Mouse (Mus musculus) adrenal gland, postnatal 36 days (tissue): ENCODE measurements at regions not wholly inside any gene's neighbourhood (a gene's known extent, or its start where the extent isn't known, plus 50 kb on each side); places are given as distances from the start of the nearest gene placed in this dataset.
A peak's percentile ranks its signal among the peaks of the same experiment; 100 is the strongest.

Experiments
- DNase-seq, 2 experiments: peaks; one replicate each; pipeline ENCODE4 v3.0.0; 2021; ENCODE audit warnings: mixed read lengths in 1 of 2

GRCm38 (mm10) chr12:9934158-9934557 lies 364.2 kb downstream of the Osr1 start:
- no peak for DNase-seq

GRCm38 (mm10) chr12:9941357-9941756 lies 371.4 kb downstream of the Osr1 start:
- no peak for DNase-seq

GRCm38 (mm10) chr12:9941823-9942222 lies 371.9 kb downstream of the Osr1 start:
- DNase-seq: no peak

GRCm38 (mm10) chr12:9948784-9949183 lies 378.9 kb downstream of the Osr1 start:
- no peak for DNase-seq

- DNase-seq: no peak
Observed at GRCm38 (mm10) chr12:9952372-9952771, 382.5 kb downstream of the Osr1 start.

- no peak for DNase-seq
Observed at GRCm38 (mm10) chr12:9954178-9954888, 384.4 kb downstream of the Osr1 start.

GRCm38 (mm10) chr12:9969390-9969789 lies 399.5 kb downstream of the Osr1 start:
- no peak for DNase-seq

GRCm38 (mm10) chr12:9970771-9971170 lies 399.0 kb upstream of the Nt5c1b start:
- no peak for DNase-seq

- no peak for DNase-seq
Observed at GRCm38 (mm10) chr12:9978494-9979112, 391.2 kb upstream of the Nt5c1b start.

- no peak for DNase-seq
Observed at GRCm38 (mm10) chr12:9979113-9979507, 390.7 kb upstream of the Nt5c1b start.

GRCm38 (mm10) chr12:9991305-9991704 lies 378.5 kb upstream of the Nt5c1b start:
- no peak for DNase-seq

GRCm38 (mm10) chr12:9995670-9996069 lies 374.1 kb upstream of the Nt5c1b start:
- DNase-seq: no peak

GRCm38 (mm10) chr12:9996455-9997189 lies 373.2 kb upstream of the Nt5c1b start:
- no peak for DNase-seq

GRCm38 (mm10) chr12:9997190-9997561 lies 372.6 kb upstream of the Nt5c1b start:
- no peak for DNase-seq

- no peak for DNase-seq
Observed at GRCm38 (mm10) chr12:9997571-9997970, 372.2 kb upstream of the Nt5c1b start.

GRCm38 (mm10) chr12:9999933-10000332 lies 369.8 kb upstream of the Nt5c1b start:
- DNase-seq: no peak

- DNase-seq: no peak
Observed at GRCm38 (mm10) chr12:10008473-10008872, 361.3 kb upstream of the Nt5c1b start.

- peak in 1 of 2 experiments; percentile 5 for DNase-seq
Observed at GRCm38 (mm10) chr12:10016710-10017581, 352.8 kb upstream of the Nt5c1b start.

- no peak for DNase-seq
Observed at GRCm38 (mm10) chr12:10035479-10035878, 334.3 kb upstream of the Nt5c1b start.

GRCm38 (mm10) chr12:10062006-10062514 lies 307.7 kb upstream of the Nt5c1b start:
- DNase-seq: no peak

- no peak for DNase-seq
Observed at GRCm38 (mm10) chr12:10078341-10078740, 291.4 kb upstream of the Nt5c1b start.

GRCm38 (mm10) chr12:10079482-10079881 lies 290.3 kb upstream of the Nt5c1b start:
- DNase-seq: no peak
